Mouse (Mus musculus): ENCODE measurements around the gene Itprid1. TPM values are rescaled to one million over a fixed set of nuclear protein-coding genes. Genes with fewer than 3 reads are reported as not detected.

Itprid1 gene
- polyA plus RNA-seq (2015; fragmentation: Nextera tagmentation; extraction: Ambion mirVana) = 0.14 and 0.16 TPM in 2 replicates

DNA sequence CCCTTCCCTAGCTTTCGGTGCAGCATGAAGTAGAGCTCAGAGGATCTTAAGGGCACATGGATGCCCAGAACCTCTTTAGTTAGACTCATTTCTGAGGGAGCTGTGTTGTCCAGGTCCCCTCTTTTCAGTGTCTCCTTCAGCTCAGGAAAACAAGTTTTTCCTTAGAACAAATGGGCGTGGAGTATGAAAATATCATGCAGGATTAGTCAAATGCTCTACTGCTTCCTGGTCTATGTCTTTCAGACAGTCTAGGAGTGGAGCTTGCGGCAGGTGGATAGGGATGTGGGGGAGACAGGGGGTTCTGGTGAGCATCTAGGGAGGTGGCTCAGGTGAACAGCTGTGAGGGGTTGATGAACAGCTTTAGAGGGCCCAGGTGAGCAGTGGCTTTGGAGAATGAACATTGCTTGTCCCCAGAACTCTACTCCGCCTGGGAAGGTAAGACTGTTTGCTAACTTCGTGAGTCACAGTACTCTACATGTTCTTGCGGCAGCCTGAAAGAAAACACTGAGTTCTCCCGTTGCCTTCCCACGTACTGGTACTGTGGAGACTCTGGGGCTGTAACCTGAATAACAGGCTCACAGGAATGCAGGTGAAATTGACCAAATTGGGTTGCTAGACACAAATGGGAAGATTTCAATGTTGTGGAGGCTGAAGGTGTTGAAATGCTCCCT is at the start of gene Itprid1:
TSS of gene Itprid1 (plus strand) at position 246 of the 671 bp plus-strand sequence.
- no peaks in the 10 kb centered on the region for H3K4me1 ChIP-seq (ENCODE audit: control insufficient read depth, insufficient read depth, low read depth, low read length)
- no peak within 1 kb of the TSS for H3K4me2 ChIP-seq (ENCODE audit: low read length)
- H3K27me3 ChIP-seq (replicated peaks; ENCODE audit: control insufficient read depth, insufficient read depth, low read length) = peaks cover 3% of the 10 kb centered on the region; the same call in 1 of the 2 replicates
- WGBS = 88% methylated on average over 8 of the region's 8 CpGs
- no peaks in the 10 kb centered on the region for H3K36me3 ChIP-seq (ENCODE audit: control insufficient read depth, insufficient read depth, low read length)
- H3K27ac ChIP-seq (ENCODE audit: low read depth, low read length) = no peak within 1 kb of the TSS
- no peaks in the 10 kb centered on the region for H3K9me3 ChIP-seq (ENCODE audit: control insufficient read depth, low read length)
- no peak for ATAC-seq
- H3K9ac ChIP-seq (ENCODE audit: low read depth, low read length) = no peak within 1 kb of the TSS
- no peak within 1 kb of the TSS for H3K4me3 ChIP-seq (ENCODE audit: low read length)

DNA sequence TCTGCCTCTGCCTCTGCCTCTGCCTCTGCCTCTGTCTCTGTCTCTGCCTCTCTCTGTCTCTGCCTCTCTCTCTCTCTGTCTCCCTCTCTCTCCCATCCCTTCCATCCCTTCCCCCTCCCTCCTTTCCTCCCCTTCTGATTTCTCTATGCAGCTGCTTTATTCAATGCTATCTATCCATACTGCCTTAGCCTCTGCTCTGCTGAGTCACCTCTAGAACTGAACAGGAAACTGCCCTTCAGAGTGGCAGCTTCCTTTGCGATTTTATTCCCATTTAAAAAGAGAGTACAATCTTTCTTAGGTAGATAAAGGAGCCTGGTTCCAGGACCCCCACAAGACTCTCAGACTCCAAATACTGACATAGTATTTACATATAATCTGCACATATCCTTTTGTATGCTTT is 47.1 kb upstream of the Itprid1 start:
- 81% methylated on average over 1 of the region's 1 CpGs for WGBS
- Histone ChIP-seq H3K27me3 (replicated peaks; ENCODE audit: control insufficient read depth, insufficient read depth, low read length) (no peaks in the 10 kb centered on the region), H3K9ac (ENCODE audit: low read depth, low read length) (no peak overlapping the region), H3K4me3 (ENCODE audit: low read length) (no peak overlapping the region), H3K27ac (ENCODE audit: low read depth, low read length) (no peak overlapping the region), H3K36me3 (ENCODE audit: control insufficient read depth, insufficient read depth, low read length) (no peaks in the 10 kb centered on the region), H3K9me3 (ENCODE audit: control insufficient read depth, low read length) (no peaks in the 10 kb centered on the region), H3K4me1 (ENCODE audit: control insufficient read depth, insufficient read depth, low read depth, low read length) (peaks cover 8% of the 10 kb centered on the region), H3K4me2 (ENCODE audit: low read length) (no peak overlapping the region)
- ATAC-seq = no peak

DNA sequence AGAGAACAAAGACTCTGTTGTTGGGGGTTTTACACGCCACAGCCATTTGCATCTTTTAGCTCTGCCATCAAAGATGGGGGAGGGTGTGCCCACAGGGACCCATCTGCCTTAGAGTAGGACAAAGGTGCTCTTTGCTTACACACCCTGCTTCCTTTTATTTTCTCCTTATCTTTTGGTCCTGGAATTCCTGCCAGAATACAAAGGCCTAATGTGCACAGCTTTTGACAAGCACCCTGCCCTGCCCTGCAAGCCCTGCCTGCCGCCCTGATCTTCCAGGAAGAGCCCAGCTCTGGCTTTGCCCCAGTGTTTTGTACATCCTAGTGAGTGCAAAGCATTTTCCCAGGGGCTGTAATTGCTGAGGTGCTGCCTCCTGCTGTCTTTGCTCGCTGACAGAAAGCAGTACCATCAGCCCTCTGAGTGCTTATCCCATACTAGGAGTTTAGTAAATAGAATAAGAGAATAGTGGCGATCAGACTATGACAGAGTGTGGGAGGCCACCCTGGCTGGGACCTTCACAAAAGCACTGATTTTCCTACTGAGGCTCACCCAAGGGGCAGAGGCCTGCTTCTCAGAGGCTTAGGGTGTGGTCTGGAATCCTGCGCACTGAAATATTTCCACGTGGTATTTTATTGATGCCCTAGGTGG is 44.7 kb upstream of the Itprid1 start:
- Histone ChIP-seq H3K36me3 (ENCODE audit: control insufficient read depth, insufficient read depth, low read length) (no peaks in the 10 kb centered on the region), H3K4me2 (ENCODE audit: low read length) (peak overlapping the region; percentile 4; the same call in 1 of the 2 replicates), H3K9ac (ENCODE audit: low read depth, low read length) (peak overlapping the region; percentile 36), H3K4me3 (ENCODE audit: low read length) (no peak overlapping the region), H3K9me3 (ENCODE audit: control insufficient read depth, low read length) (no peaks in the 10 kb centered on the region), H3K4me1 (ENCODE audit: control insufficient read depth, insufficient read depth, low read depth, low read length) (peaks cover 8% of the 10 kb centered on the region), H3K27ac (ENCODE audit: low read depth, low read length) (peak overlapping the region; percentile 70), H3K27me3 (replicated peaks; ENCODE audit: control insufficient read depth, insufficient read depth, low read length) (no peaks in the 10 kb centered on the region)
- peak; percentile 83 for ATAC-seq
- WGBS = 10% methylated on average over 6 of the region's 6 CpGs

DNA sequence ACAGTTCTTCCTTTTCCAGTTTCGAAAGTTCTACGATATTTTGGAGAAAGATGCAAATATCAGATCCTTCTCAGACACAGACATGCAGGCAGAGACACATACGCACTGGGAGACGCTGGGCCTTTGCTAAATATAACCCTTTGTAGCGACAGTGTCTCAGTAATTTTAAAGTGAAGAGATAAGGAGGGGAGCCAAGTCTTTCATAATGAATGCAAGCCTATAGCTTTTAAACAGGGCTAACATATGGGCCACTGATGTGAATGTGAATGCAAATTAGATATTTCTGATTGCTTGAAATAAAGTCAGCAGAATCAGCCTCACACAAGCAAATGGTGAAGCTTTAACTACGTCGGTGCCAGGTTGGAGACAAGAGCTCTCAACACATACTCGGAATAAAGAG is 44.2 kb upstream of the Itprid1 start:
- no peaks in the 10 kb centered on the region for H3K9me3 ChIP-seq (ENCODE audit: control insufficient read depth, low read length)
- no peaks in the 10 kb centered on the region for H3K36me3 ChIP-seq (ENCODE audit: control insufficient read depth, insufficient read depth, low read length)
- peak overlapping the region; percentile 70 for H3K27ac ChIP-seq (ENCODE audit: low read depth, low read length)
- no peaks in the 10 kb centered on the region for H3K27me3 ChIP-seq (replicated peaks; ENCODE audit: control insufficient read depth, insufficient read depth, low read length)
- peak; percentile 57 for ATAC-seq
- H3K4me3 ChIP-seq (ENCODE audit: low read length) = no peak overlapping the region
- no peak overlapping the region; the same call in 1 of the 2 replicates for H3K9ac ChIP-seq (ENCODE audit: low read depth, low read length)
- WGBS = 38% methylated on average over 8 of the region's 8 CpGs
- peak overlapping the region; percentile 4; the same call in 1 of the 2 replicates for H3K4me2 ChIP-seq (ENCODE audit: low read length)
- peaks cover 8% of the 10 kb centered on the region for H3K4me1 ChIP-seq (ENCODE audit: control insufficient read depth, insufficient read depth, low read depth, low read length)

DNA sequence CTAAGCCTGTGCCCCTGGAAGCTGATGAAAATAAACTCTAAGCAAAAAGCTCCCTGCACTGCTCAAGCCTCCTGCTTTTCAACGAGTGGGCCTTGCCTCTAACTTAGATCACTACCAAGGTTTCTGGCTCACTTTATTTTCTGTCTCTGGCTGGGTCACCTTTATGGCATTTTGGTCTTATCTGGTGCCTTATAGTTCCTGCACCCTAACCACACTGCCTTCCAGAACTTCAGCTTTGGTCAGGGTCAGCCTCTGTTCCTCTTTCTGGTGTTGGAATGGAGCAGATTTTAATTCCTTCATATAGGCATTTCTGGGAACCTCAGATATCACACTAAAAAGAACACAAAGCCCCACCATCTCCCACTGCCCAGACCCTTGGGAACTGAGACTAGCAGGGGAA is 34.0 kb upstream of the Itprid1 start:
- ATAC-seq = no peak
- Histone ChIP-seq H3K4me1 (ENCODE audit: control insufficient read depth, insufficient read depth, low read depth, low read length) (no peaks in the 10 kb centered on the region), H3K36me3 (ENCODE audit: control insufficient read depth, insufficient read depth, low read length) (no peaks in the 10 kb centered on the region), H3K4me2 (ENCODE audit: low read length) (no peak overlapping the region), H3K27me3 (replicated peaks; ENCODE audit: control insufficient read depth, insufficient read depth, low read length) (no peaks in the 10 kb centered on the region), H3K9ac (ENCODE audit: low read depth, low read length) (no peak overlapping the region), H3K4me3 (ENCODE audit: low read length) (no peak overlapping the region), H3K9me3 (ENCODE audit: control insufficient read depth, low read length) (no peaks in the 10 kb centered on the region), H3K27ac (ENCODE audit: low read depth, low read length) (no peak overlapping the region)
- WGBS = 80% methylated on average over 1 of the region's 1 CpGs

DNA sequence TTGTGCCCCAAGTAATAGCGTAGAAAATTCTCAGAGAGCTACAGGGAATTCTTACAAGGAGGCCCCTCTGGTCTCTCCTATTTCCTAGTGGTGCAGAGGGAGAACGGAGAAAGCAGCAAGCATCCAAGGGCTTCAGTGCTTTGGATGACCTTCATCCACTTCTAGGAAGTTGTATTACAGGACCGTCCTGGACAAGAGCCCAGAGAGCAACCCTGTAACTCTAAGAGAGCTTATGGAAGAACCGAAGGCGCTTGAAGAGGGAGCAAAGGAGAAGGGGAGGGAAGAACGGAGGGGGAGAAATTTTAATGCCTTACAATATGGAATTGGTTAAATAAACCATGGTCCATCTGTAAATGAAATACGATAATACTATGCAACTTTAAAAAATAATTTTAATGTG is 33.3 kb upstream of the Itprid1 start:
- no peaks in the 10 kb centered on the region for H3K36me3 ChIP-seq (ENCODE audit: control insufficient read depth, insufficient read depth, low read length)
- H3K9ac ChIP-seq (ENCODE audit: low read depth, low read length) = no peak overlapping the region
- H3K27ac ChIP-seq (ENCODE audit: low read depth, low read length) = no peak overlapping the region
- no peaks in the 10 kb centered on the region for H3K4me1 ChIP-seq (ENCODE audit: control insufficient read depth, insufficient read depth, low read depth, low read length)
- H3K27me3 ChIP-seq (replicated peaks; ENCODE audit: control insufficient read depth, insufficient read depth, low read length) = no peaks in the 10 kb centered on the region
- no peak overlapping the region for H3K4me3 ChIP-seq (ENCODE audit: low read length)
- no peaks in the 10 kb centered on the region for H3K9me3 ChIP-seq (ENCODE audit: control insufficient read depth, low read length)
- H3K4me2 ChIP-seq (ENCODE audit: low read length) = no peak overlapping the region
- WGBS = 66% methylated on average over 7 of the region's 7 CpGs
- ATAC-seq = no peak

DNA sequence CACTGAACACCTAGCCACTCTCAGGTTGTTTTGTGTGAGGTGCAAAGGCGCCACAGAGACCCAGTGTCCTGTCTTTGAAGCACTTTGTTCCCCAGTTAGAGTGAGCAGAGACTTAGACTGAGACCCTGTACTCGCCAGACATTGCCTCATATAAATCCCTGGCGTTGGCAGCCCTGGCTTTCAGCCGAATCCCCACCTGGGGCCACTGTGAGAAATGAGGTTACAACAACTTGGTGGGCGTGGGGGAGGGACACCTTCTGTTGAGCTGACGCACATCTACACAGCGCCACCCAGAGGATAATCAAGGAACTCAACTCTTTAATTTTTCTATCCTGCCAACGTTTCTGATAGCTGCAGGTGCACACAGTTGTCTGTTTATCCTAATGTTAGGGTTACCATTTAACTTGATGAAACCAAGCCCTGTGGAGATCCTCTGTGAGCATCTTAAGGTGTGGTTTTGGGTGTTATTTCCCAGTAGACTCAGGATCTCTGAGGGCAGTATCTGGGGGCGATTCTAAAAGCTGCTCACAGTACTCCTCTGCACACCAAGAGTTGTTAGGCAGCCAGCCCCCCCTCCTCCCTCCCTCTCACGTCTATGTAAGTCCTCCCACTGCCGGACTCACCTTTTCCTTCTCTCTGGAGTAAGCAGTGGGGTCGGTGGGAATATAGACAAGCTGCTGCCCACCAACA is 32.6 kb upstream of the Itprid1 start:
- ATAC-seq = peak; percentile 68
- no peaks in the 10 kb centered on the region for H3K4me1 ChIP-seq (ENCODE audit: control insufficient read depth, insufficient read depth, low read depth, low read length)
- H3K9me3 ChIP-seq (ENCODE audit: control insufficient read depth, low read length) = no peaks in the 10 kb centered on the region
- WGBS = 25% methylated on average over 12 of the region's 12 CpGs
- H3K4me2 ChIP-seq (ENCODE audit: low read length) = no peak overlapping the region
- no peaks in the 10 kb centered on the region for H3K27me3 ChIP-seq (replicated peaks; ENCODE audit: control insufficient read depth, insufficient read depth, low read length)
- no peak overlapping the region for H3K9ac ChIP-seq (ENCODE audit: low read depth, low read length)
- no peak overlapping the region for H3K4me3 ChIP-seq (ENCODE audit: low read length)
- no peak overlapping the region for H3K27ac ChIP-seq (ENCODE audit: low read depth, low read length)
- no peaks in the 10 kb centered on the region for H3K36me3 ChIP-seq (ENCODE audit: control insufficient read depth, insufficient read depth, low read length)

DNA sequence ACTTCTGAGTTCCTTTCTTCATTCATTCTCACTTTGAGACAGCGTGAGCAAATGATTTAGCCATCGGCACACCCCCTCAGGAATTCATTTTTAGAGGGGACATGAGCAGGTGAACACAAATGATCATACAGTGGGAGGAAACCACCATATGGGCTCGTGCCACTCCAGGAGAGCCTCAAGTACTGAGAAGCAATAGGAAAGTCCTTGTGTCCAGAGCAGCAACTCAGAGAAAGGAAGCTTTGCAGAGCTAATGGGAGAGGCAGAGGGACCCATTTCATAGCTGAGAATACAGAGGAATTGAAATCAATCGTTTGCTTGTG is 32.1 kb upstream of the Itprid1 start:
- Histone ChIP-seq H3K9me3 (ENCODE audit: control insufficient read depth, low read length) (no peaks in the 10 kb centered on the region), H3K36me3 (ENCODE audit: control insufficient read depth, insufficient read depth, low read length) (no peaks in the 10 kb centered on the region), H3K4me1 (ENCODE audit: control insufficient read depth, insufficient read depth, low read depth, low read length) (no peaks in the 10 kb centered on the region), H3K27ac (ENCODE audit: low read depth, low read length) (no peak overlapping the region), H3K9ac (ENCODE audit: low read depth, low read length) (no peak overlapping the region), H3K27me3 (replicated peaks; ENCODE audit: control insufficient read depth, insufficient read depth, low read length) (no peaks in the 10 kb centered on the region), H3K4me2 (ENCODE audit: low read length) (no peak overlapping the region), H3K4me3 (ENCODE audit: low read length) (no peak overlapping the region)
- ATAC-seq = no peak
- whole genome bisulfite sequencing = 73% methylated on average over 4 of the region's 4 CpGs
